Mouse (Mus musculus) frontal cortex, postnatal 10 days (tissue): ENCODE measurements at regions not wholly inside any gene's neighbourhood (a gene's known extent, or its start where the extent isn't known, plus 50 kb on each side); places are given as distances from the start of the nearest gene placed in this dataset.
A peak's percentile ranks its signal among the peaks of the same experiment; 100 is the strongest.

Source experiments
- DNase-seq, 2 experiments: peaks; one replicate each; pipeline ENCODE4 v3.0.0; 2022; ENCODE audit warnings: low spot score in 2 of 2, mixed read lengths in 1 of 2

DNA sequence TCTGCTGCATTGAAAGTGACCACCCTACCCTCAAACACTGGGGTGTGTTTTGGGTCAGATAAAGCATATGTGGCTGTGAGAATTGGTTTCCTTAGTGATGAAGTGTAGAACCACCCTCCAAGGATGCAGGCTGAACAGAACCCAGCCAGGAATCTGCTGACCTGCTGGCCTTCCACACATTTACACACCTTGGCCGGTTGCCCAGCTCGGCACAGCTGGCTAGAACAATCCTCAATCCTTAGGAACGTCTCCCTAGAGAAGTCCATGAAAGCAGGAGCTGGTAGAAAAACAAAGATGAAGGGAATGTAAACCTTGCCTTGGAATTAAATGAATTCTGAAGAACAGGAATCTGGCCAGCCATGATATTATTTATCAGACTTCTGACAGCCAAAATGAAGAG lies 737.3 kb downstream of the Slc4a3 start:
- DNase-seq, result no peak

- DNase-seq, result no peak
Observed at GRCm38 (mm10) chr1:76322943-76323559, 777.0 kb downstream of the Slc4a3 start.

DNA sequence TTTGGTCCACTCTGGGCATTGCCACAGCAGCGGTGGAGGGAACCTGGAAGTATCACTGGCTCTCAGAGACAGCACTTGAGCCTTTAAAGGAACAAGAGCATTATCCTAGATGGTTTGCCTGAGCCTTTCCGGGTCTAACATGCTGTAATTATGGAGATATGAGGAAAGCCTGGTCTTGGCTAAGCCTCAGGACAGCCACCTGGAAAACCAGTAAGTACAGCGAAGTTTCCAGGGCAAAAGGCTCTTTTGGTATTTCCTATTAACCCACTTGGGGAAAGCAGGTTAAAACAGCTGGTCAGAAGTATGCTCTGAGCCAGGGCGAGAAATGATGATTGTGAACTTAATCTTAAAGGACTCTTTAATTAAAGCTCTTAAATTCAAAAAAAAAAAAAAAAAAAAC lies 777.5 kb downstream of the Slc4a3 start:
- no peak for DNase-seq

DNA sequence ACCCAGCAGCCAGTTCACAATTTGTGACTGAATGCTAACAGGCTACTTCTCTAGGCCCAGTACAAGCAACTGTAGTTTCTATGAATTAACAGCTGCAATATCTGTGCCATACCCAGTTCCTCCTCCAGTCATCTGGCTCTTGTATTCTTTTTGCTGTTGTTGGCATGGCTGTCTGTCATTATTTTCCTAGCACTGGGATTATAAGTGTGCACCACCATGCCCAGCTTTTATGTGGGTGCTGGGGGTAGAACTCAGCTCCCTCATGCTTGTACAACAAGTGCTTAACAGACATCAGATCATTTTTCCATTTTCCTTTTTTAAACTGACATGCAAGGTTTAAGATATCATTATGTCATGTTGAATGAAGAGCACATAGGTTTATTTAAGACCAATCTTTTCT lies 789.9 kb downstream of the Slc4a3 start:
- no peak for DNase-seq

DNA sequence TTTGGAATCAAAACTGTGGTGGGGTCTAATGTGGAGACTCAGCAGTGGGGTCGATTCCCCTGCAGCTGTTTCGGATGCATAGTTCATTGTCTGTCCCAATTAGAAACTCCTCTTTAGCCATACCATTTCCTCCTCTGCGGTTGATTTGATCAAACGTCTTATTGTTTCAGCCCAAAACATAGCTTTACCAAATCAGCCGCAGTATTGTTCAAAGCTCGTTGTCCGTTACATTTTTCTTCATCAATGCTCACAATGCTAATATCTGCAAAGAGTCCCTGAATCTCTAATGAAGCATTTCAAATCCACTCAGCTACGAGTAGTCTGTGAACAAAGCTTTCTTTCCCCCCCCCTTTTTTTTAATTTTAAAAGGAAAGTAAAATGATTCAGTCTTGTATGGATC lies 816.0 kb downstream of the Slc4a3 start:
- DNase-seq, result no peak

DNA sequence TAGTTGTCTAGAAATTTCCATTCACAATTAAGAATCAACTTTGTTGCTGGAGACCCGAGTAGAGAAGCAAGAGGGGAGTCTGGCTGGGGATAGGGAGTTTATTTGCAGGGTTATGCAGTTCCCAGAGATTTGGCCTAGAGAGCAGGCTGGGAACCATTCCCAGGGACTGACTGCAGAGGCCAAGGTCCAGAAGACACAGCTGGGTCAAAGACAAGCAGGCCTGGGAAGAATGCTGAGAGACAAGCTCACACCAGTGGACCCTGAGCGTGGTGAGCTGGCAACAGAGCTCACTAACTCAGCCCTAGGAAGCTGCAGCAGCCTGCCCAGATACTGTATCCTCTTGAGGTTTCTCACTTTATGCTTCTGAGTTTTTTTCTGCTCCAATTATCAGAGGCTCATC lies 827.9 kb downstream of the Slc4a3 start:
- DNase-seq, result no peak

DNA sequence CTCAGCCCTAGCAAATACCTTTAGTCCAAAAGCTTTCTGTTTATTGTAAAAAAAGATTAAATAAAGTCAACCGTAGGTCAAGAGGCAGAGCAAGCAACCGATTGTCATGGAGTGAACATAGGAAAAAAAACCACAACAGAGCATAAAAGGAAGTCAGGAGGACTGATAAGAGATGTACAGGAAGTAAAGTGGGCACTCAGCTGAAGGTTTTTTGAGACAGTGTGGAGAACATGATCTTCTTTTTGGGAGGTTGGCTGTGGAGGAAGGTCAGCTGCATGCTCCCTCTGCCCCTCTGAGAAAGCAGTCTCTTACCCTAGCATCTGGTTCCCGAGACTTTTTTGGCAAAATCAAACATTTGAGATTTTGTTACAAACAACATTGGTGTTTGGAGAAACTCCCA lies 832.1 kb downstream of the Slc4a3 start:
- DNase-seq, result no peak

DNA sequence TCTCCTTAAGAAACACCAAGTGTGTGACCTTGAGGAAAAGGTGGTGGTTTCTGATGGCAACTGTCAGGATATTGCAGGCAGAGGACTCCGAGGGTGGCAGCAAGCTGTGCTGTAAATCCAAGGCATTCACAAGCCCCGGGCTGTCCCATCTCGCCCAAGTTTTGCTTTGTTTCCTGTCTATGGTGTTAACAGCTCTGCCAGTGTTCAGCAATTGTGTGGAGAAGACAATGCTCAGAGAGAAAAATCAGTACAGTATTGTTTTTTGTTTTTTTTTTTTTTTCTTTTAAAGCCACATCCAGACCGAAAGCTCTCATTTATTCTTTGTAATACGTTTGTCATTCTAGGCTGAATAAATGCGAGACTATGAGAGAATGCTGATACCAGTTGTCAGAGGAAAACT lies 846.5 kb downstream of the Slc4a3 start:
- DNase-seq, result no peak

- DNase-seq, result no peak
Observed at GRCm38 (mm10) chr1:76394038-76394437, 848.0 kb downstream of the Slc4a3 start.

DNA sequence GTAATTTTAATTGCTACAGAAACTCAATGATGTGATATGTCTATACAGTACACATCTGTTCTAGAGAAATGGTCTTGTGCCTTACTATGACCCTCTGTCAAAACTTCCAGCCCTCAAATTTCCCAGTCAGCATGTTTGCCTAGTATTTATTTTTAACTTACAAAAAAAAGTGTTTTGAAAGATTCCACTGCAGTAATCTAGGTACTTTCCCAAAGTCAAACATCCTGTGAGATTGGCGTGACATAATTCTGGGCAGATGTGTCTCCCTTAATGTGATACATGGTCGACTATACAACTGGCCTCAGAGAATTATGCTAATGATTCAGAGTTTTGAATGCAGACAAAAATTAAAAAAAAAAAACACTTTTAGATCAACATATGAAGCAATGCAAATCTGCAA lies 856.8 kb downstream of the Slc4a3 start:
- DNase-seq, result no peak

DNA sequence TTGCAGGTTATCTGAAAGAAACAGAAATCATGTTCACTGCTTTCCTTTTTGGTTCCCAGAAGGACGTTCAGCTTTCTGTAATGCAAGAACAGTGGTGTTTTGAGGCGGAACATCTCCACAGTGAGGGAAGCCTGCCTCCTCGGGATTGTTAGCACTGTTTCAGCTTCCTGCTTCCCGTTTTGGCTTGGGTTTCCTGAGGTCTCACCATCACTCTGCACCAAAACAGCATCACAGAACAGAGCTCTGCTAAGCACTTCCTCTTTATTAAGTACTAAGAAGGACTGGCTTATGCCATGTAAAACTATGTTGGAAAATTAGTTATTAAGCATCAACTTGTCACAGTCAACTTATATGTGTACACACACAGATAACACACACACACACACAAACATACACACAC lies 857.9 kb downstream of the Slc4a3 start:
- DNase-seq, result no peak

DNA sequence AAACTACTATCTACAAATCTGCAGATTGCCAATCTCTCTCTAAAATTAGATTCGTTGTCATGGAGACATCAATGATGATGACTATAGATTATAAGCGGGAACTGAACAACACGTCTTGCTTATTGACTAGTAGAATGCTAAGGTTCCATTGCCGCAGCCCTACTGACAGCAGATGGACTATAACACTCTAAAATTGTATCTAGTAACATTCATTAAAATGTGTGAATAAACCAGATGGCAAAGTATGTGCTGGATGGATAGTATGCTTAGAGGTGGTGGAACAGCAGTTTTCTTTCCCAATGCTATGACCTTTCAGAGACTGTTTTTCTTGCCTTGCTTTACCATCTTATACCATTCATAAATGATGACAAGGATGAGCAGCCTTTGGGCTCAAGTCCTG lies 864.7 kb downstream of the Slc4a3 start:
- no peak for DNase-seq

- DNase-seq, result peak; percentile 12 to 15
Observed at GRCm38 (mm10) chr1:76420525-76420924, 874.5 kb downstream of the Slc4a3 start.

GRCm38 (mm10) chr1:76427439-76427838 lies 881.4 kb downstream of the Slc4a3 start:
- peak; percentile 28 to 48 for DNase-seq

GRCm38 (mm10) chr1:76430041-76430610 lies 884.1 kb downstream of the Slc4a3 start:
- no peak for DNase-seq

GRCm38 (mm10) chr1:76433481-76433941 lies 887.4 kb downstream of the Slc4a3 start:
- DNase-seq, result no peak

DNA sequence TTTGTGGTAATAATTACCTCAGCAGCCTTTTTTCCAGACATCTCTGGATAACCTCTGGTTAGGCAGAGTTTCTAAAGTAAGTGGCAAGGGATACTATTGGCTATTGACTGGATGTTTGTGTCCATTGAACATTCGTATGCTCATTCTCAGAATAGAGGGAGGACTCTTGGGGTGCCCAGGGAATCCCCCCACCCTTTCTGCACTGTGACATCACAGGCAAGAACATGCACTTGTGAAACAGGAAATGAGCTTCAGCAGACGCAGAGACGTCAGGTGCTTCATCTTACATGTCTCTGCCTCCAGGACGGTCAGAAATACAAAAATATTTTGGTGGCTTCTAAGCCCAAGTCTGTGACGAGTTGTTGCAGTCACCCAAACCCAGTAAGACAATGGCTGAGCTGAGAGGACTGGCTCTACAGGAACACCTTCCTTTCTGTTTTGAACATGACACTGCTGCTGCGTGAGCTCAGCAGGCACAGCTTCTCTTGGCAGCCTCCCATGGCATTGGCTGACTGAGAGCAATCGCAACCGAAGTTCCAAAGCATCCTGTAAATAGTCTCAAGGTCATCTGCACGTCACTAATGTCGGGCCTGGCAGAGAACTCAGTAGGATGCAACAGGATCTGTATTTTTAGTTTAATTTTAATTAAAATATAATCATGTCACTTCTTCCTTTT lies 904.6 kb downstream of the Slc4a3 start:
- no peak for DNase-seq

- DNase-seq, result no peak
Observed at GRCm38 (mm10) chr1:76453160-76453710, 907.2 kb downstream of the Slc4a3 start.

- no peak for DNase-seq
Observed at GRCm38 (mm10) chr1:76466562-76466961, 920.5 kb downstream of the Slc4a3 start.

- DNase-seq, result peak in 1 of 2 experiments; percentile 26
Observed at GRCm38 (mm10) chr1:76484193-76484592, 938.1 kb downstream of the Slc4a3 start.

DNA sequence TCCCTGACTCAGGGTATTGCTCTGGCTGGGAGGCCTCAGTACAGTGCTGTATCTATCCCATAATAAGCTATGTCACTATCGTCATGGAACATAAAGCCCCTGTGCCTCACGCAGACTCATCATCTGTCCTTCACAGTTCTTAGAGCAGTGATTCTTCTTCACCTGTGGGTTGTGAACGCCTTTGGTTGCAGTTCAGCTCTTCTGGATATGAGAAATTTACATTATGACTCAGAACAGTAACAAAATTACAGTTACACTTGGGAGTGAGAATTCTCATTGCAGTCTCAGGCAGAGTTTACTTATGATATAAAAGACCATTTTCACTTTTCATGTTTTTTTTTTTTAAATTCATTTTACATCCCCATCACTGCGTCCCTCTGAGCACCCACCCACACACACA lies 941.4 kb downstream of the Slc4a3 start:
- no peak for DNase-seq

DNA sequence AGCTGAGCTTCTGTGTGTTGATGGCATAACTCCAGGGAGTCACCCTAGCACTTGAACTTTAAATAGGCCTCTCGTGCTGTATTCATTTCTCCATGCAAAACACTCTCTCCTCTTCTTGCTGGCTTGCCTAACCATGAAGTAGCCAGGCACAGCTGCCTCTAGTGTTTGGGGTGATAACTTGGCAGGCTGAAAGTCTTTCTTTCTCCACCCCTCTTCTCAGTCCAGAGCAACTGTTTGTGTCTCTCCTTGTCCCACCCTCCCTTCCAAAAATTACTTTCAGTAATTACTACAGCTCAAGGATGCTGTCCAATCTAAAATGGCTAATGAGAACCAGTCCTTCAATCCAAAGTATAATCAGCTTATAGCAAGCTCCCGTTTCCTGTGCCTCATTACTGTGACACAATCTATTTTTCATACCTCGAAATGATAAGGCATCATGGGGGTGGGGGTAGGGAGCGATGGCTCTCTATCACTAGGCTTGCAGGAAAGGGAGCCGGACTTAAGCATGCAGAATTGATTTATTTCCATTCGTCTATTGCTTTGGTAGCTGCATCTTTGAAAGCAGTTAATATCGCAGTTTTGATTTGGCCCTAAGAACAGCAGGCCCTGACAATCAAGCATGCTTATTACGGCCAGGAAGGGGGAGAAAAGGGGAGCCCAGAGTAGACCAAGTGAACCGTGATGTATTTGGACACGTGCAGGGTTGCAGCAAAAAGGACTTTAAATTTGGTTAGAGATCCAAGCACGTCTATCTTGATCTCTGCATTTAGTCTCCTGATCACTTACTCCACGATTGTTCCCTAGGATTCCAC lies 943.8 kb downstream of the Slc4a3 start:
- no peak for DNase-seq
